Mouse (Mus musculus): ENCODE measurements at regions not wholly inside any gene's neighbourhood (a gene's known extent, or its start where the extent isn't known, plus 50 kb on each side); places are given as distances from the start of the nearest gene placed in this dataset.

DNA sequence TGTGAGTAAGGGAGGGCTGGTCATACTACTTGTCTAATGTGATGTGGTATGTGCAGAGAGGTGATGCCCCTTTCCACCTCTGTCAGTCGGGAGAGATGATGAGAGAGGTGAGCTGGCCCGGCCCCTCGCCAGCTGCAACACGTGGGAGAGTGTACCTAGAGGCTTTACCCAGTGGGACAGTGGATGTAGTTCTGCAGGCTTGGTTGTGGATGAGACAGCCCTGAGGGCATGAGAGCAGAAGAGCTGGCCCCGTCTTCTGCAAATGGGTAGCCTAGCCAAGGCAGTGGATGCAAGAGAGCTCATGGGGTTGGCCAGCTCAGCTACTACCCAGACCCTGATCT is 88.1 kb upstream of the Gnai1 start:
- H3K9ac ChIP-seq, result no peak overlapping the region
- no peak overlapping the region for H3K4me2 ChIP-seq
- H3K9me3 ChIP-seq, result no peaks in the 10 kb centered on the region
- no peaks in the 10 kb centered on the region for H3K36me3 ChIP-seq
- no peaks in the 10 kb centered on the region for H3K4me1 ChIP-seq (replicated peaks)
- WGBS, result 86% methylated on average over 5 of the region's 5 CpGs
- H3K27me3 ChIP-seq, result no peaks in the 10 kb centered on the region
- no peak overlapping the region for H3K27ac ChIP-seq (replicated peaks)
- ATAC-seq (ENCODE audit: low read depth), result no peak
- no peak overlapping the region for H3K4me3 ChIP-seq

DNA sequence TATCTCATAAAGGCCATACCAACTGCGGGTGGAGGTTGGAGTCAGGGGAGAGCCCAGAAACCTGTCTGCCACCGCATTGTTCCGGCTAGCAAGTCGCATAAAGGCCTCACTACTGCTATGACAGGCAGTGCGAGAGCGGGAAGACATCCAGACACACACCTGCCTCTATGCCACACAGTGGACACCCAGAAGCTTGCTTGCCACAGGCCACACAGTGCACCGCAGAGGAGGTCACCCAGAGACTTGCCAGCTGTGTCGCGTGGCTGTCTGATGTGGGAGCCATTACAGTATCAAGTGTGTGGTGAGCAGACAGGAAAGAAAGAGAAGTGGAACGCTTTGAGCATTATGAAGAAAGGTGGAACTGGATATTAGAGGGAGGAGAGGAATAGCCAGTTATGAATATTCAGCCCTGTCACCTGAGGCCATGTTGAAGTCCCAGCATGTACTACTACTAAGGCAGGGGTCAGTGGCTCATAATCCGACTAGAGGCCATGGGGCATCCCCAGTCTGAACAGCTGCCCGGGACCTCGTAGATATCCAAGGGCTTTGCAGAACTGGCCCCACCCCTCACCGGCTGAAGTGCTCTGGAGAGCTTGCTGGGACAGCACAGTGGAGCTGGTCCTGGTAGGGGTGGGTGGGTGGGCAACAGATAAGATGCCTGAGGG is 87.6 kb upstream of the Gnai1 start:
- no peak overlapping the region for H3K9ac ChIP-seq
- H3K4me1 ChIP-seq (replicated peaks), result no peaks in the 10 kb centered on the region
- no peaks in the 10 kb centered on the region for H3K9me3 ChIP-seq
- H3K4me3 ChIP-seq, result no peak overlapping the region
- no peak for ATAC-seq (ENCODE audit: low read depth)
- whole genome bisulfite sequencing, result 89% methylated on average over 14 of the region's 14 CpGs
- no peak overlapping the region for H3K27ac ChIP-seq (replicated peaks)
- H3K27me3 ChIP-seq, result no peaks in the 10 kb centered on the region
- H3K36me3 ChIP-seq, result no peaks in the 10 kb centered on the region
- no peak overlapping the region for H3K4me2 ChIP-seq

DNA sequence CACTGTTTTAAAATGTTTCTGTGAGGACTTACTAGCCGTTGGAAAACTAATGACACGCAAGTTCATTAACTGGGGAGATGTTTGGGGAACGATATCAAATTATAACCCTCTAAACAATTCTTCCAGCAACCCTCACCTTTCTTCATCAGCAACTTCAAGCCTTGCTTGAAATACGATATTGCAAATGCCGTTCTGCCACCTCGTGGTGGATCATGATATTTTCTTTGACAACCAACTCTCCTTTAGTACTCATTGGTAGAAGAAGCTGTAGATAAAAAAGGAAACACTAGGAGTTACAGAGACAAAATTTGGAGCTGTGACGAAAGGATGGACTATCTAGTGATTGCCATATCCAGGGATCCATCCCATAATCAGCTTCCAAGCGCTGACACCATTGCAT is 85.8 kb upstream of the Gnai1 start:
- WGBS, result 25% methylated on average over 8 of the region's 8 CpGs
- H3K36me3 ChIP-seq, result no peaks in the 10 kb centered on the region
- H3K27me3 ChIP-seq, result no peaks in the 10 kb centered on the region
- no peaks in the 10 kb centered on the region for H3K9me3 ChIP-seq
- no peaks in the 10 kb centered on the region for H3K4me1 ChIP-seq (replicated peaks)
- H3K4me2 ChIP-seq, result no peak overlapping the region
- H3K4me3 ChIP-seq, result no peak overlapping the region
- peak; percentile 40; the same call in 1 of the 2 replicates for ATAC-seq (ENCODE audit: low read depth)
- no peak overlapping the region for H3K9ac ChIP-seq
- no peak overlapping the region for H3K27ac ChIP-seq (replicated peaks)

DNA sequence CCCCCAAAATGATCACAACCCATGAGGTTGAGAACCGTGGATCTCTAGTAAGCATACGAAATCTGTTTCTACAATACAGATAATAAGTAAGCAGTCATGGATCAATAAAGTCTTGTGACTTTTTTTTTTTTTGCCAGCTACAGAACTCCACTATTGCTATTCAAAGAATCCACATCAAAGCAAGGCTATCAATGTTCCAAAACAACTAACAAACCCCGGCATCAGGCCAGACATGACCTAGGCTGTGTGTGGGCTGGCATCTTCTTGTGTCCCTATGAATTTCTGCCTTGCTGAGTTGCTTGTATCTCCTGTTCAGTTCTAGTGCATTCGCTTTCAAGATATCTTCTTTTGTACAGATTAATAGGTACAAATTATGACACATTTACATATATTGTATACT is 79.8 kb upstream of the Gnai1 start:
- Histone ChIP-seq H3K9me3 (no peaks in the 10 kb centered on the region), H3K36me3 (no peaks in the 10 kb centered on the region), H3K27me3 (no peaks in the 10 kb centered on the region), H3K4me3 (no peak overlapping the region), H3K9ac (no peak overlapping the region), H3K4me2 (no peak overlapping the region), H3K4me1 (replicated peaks) (no peaks in the 10 kb centered on the region), H3K27ac (replicated peaks) (no peak overlapping the region)
- no peak for ATAC-seq (ENCODE audit: low read depth)
- WGBS, result 91% methylated on average over 4 of the region's 4 CpGs

DNA sequence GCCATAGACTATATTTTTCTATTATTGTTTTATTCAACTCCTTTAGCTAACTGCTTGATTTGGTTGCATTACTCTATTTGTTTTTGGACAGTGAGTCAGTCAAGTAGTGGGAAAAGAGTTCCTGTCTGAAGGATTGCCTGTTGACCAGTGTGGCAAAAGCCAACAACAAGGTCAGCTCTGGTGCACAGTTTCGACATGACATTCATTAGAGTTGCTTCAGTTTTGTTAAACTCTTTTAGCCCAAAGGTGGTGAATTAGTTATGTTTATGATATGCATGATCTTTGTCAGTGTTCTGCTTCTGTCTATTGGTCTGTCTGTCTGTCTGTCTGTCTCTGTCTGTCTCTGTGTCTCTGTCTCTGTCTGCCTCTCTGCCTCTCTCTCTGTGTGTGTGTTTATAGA is 79.1 kb upstream of the Gnai1 start:
- H3K9me3 ChIP-seq, result no peaks in the 10 kb centered on the region
- H3K27me3 ChIP-seq, result no peaks in the 10 kb centered on the region
- 85% methylated on average over 1 of the region's 1 CpGs for WGBS
- no peak overlapping the region for H3K9ac ChIP-seq
- ATAC-seq (ENCODE audit: low read depth), result no peak
- no peak overlapping the region for H3K4me3 ChIP-seq
- H3K4me2 ChIP-seq, result no peak overlapping the region
- H3K27ac ChIP-seq (replicated peaks), result no peak overlapping the region
- H3K4me1 ChIP-seq (replicated peaks), result no peaks in the 10 kb centered on the region
- no peaks in the 10 kb centered on the region for H3K36me3 ChIP-seq

DNA sequence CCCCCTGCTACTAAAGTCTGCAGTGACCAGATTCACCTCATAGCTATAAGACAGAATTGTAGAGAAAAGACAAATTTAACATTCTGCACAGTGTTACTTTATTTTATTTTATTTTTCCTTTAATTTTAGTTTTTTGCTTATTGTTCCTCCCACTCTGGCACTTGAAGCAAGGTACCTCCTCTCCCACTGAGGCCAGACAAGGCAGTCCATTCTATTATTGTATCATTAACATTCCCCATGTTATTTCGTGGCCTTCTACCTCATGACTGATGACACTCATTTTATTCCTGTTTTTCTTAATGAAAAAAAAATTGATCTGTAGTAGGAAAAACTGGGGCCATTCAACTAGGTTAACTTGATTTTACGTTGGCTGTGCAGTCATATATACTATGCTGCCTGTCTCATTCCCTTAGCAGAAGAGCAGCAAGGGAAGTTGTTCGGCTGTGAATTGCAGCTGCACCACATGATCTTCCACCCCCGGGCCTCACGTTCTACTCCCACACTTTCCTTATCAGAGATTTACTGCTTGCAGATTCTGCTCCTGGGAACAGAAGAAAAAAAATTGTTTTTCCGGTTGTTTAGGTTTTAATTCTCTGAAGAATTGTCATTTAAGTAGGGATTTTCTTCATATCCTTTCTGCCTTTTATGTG is 76.1 kb upstream of the Gnai1 start:
- Histone ChIP-seq H3K4me2 (no peak overlapping the region), H3K9me3 (no peaks in the 10 kb centered on the region), H3K27ac (replicated peaks) (no peak overlapping the region), H3K9ac (no peak overlapping the region), H3K4me3 (no peak overlapping the region), H3K36me3 (no peaks in the 10 kb centered on the region), H3K27me3 (no peaks in the 10 kb centered on the region), H3K4me1 (replicated peaks) (no peaks in the 10 kb centered on the region)
- whole genome bisulfite sequencing, result 48% methylated on average over 6 of the region's 6 CpGs
- ATAC-seq (ENCODE audit: low read depth), result no peak

DNA sequence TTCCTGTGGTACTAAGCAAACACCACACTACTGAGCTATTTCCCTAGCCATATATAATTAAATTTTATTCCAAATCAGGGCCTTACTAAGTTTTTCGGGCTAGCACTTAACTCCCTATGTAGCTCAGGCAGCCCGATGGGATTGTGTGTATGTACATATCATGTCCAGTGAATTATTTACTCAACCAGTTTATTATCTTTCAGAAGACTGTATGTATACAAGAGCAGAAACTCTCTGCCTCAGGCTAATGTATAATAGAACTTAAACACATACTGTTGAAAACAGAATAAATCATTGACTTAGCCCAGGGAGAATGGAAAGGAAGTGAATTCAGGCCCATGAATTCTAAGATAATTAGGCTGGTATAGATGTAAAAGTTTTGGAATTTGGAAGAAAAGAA is 74.1 kb upstream of the Gnai1 start:
- Histone ChIP-seq H3K4me3 (no peak overlapping the region), H3K9ac (no peak overlapping the region), H3K4me1 (replicated peaks) (no peaks in the 10 kb centered on the region), H3K4me2 (no peak overlapping the region), H3K27me3 (no peaks in the 10 kb centered on the region), H3K9me3 (no peaks in the 10 kb centered on the region), H3K36me3 (no peaks in the 10 kb centered on the region), H3K27ac (replicated peaks) (no peak overlapping the region)
- WGBS, result 91% methylated on average over 2 of the region's 2 CpGs
- no peak for ATAC-seq (ENCODE audit: low read depth)

DNA sequence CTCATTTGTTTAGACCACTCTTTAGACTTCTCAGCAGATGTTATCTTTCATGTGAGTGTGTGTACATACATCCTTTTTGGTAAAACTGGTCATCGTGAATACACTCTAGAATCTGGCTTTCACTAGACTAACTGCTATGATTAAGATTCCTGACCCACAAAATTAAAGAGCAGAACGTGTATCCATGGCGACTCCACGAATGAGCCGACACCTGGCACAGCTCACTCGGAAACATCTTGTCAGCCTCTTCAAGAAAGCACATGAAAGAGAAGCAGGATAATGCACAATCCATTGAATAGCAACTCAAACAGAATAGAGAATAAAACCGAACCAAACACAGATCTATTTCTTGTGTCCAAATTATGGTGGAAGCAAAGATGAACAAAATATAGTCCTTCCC is 73.1 kb upstream of the Gnai1 start:
- Histone ChIP-seq H3K4me3 (no peak overlapping the region), H3K27ac (replicated peaks) (no peak overlapping the region), H3K27me3 (no peaks in the 10 kb centered on the region), H3K4me1 (replicated peaks) (no peaks in the 10 kb centered on the region), H3K9ac (no peak overlapping the region), H3K9me3 (no peaks in the 10 kb centered on the region), H3K36me3 (no peaks in the 10 kb centered on the region), H3K4me2 (no peak overlapping the region)
- 69% methylated on average over 7 of the region's 7 CpGs for WGBS
- no peak for ATAC-seq (ENCODE audit: low read depth)

DNA sequence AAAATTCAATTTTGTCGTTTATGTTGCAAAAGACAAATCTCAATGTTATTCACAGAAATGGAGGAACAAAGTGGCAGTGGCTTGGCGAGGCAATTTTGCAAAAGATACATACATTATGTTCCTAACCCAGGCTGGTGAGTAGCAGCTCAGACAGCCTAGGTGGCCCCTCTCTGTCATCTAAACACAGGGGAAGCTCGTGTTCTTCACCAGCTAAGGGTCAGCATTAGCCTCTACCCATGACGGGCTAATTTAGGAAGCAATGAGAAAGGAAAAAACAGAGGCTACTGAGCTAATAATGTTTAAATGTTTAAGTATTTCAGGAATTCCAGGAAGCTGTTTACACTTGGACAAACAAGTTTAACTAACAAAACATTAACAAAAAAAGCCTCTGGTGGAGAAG is 64.9 kb upstream of the Gnai1 start:
- ATAC-seq (ENCODE audit: low read depth), result no peak
- Histone ChIP-seq H3K27me3 (no peaks in the 10 kb centered on the region), H3K4me3 (no peak overlapping the region), H3K36me3 (no peaks in the 10 kb centered on the region), H3K4me1 (replicated peaks) (no peaks in the 10 kb centered on the region), H3K9me3 (no peaks in the 10 kb centered on the region), H3K27ac (replicated peaks) (no peak overlapping the region), H3K9ac (no peak overlapping the region), H3K4me2 (no peak overlapping the region)
- 69% methylated on average over 4 of the region's 4 CpGs for WGBS

DNA sequence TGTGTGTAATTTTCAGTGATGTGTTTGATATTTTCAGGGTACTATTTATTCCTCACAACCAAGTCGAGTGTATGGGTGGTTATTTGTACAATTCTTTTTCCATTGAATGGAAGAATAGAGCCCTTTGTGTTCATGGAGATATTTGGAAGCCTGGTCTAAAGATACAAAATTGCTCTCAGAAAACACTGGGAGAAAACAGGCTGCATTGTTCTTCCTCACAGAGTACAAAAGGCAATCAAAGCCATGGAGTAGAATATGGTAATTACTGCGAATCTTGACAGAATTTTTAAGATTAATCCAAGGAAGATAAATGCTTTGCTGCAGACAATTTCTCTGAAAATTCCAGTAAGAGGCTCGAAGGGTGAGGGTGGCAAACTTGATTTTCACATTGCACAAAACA is 54.7 kb upstream of the Gnai1 start:
- Histone ChIP-seq H3K4me2 (no peak overlapping the region), H3K9me3 (no peaks in the 10 kb centered on the region), H3K36me3 (no peaks in the 10 kb centered on the region), H3K4me1 (replicated peaks) (no peaks in the 10 kb centered on the region), H3K27me3 (no peaks in the 10 kb centered on the region), H3K9ac (no peak overlapping the region), H3K4me3 (no peak overlapping the region), H3K27ac (replicated peaks) (no peak overlapping the region)
- no peak for ATAC-seq (ENCODE audit: low read depth)
- 49% methylated on average over 3 of the region's 3 CpGs for WGBS
